16 mouse cellular contexts compared by ENCODE assay signal in the genomic region with DNA sequence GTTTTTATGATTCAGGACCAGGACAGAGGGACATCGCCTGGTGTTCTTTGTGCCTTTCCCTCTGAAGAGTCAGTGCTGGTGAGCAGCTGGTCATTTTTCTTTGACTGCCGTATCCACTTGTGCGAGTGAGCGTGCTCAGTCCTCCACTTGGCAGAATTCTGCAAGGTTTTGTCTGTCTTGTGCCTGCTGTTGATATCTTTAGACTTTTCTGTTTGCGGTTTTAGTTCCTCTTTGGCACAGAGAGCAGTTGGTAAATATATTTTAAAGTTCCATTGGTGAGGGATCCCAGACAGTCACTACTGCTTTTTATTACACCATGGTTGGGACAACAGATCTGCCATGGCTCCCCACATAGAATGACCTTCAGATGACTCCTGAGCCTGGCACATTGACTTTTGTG. TPM values are rescaled to one million over a fixed set of nuclear protein-coding genes. Genes with fewer than 3 reads are reported as not detected.
A peak's percentile ranks its signal among the peaks of the same experiment; 100 is the strongest.
DNase-seq lines count a peak whose midpoint lies in the region; ATAC-seq and TF ChIP-seq lines count a peak whose summit lies in the region.
"Had no signal": no experiment of that assay in that cellular context is flagged by ENCODE, and none has a peak within 500 bp of the region (broad histone marks: within the 10 kb centered on the region; RNA-seq: fewer than 3 reads in every experiment).

No protein-coding gene starts in this region.

- DNase-seq in gastrocnemius, adult 2 months = no peak
- DNase-seq in gastrocnemius, adult 8-10 months (ENCODE audit: low spot score in 2 of 2) = no peak
- DNase-seq in lung, postnatal 36 days = peak; percentile 21
- DNase-seq in lung, adult 18-20 months = no peak
- DNase-seq in natural killer cell, adult 2 months (ENCODE audit: low spot score in 2 of 2) = no peak
- no peak for DNase-seq in embryo, embryonic 10 days (ENCODE audit: low spot score)
- DNase-seq: adrenal gland, postnatal 10 days; cerebellum, postnatal 25 days; gastrocnemius, postnatal 10 days; kidney, adult 2 months; kidney, postnatal 36 days had no signal

- no peak overlapping the region for H3K4me3 ChIP-seq in gastrocnemius, adult 2 months
- H3K4me3 ChIP-seq: forebrain, embryonic 15.5 days; limb, embryonic 13.5 days had no signal

- peak overlapping the region; percentile 41 for H3K27ac ChIP-seq in gastrocnemius, adult 2 months
- H3K27ac ChIP-seq: forebrain, embryonic 15.5 days; limb, embryonic 13.5 days had no signal

- no peak for TF ChIP-seq CTCF in gastrocnemius, adult 2 months (IDR thresholded peaks at IDR 0.05)

- peak; percentile 63 to 77 for ATAC-seq in hematopoietic stem cell, adult 5-6 weeks (replicated peaks in 1 of 2; ENCODE audit: insufficient read depth in 1 of 2, low FRiP score in 2 of 2, low TSS enrichment in 1 of 2, low read depth in 1 of 2, poor library complexity in 2 of 2, severe bottlenecking in 2 of 2)
- ATAC-seq in megakaryocyte-erythroid progenitor cell, adult 5-6 weeks (replicated peaks; ENCODE audit: low FRiP score, low TSS enrichment, poor library complexity, severe bottlenecking) = peak; percentile 32
- ATAC-seq: forebrain, embryonic 15.5 days; hindbrain, embryonic 16.5 days had no signal

- intact Hi-C loops in gastrocnemius, adult 2 months (cut with DNase I) = no loop called here

RNA-seq across cellular contexts. Expression of gene Ramp1, which starts 7.7 kb away (rescaled TPM):
- total RNA-seq in gastrocnemius, adult 2 months (2021) = 10 to 100 TPM; 19.0 to 29.3 TPM
- total RNA-seq in gastrocnemius, adult 8-10 months (2022) = 10 to 100 TPM; 10.7 to 19.5 (median 15.8) TPM
- 138 and 151 TPM in 2 replicates for total RNA-seq in hematopoietic stem cell, adult 5-6 weeks (2017)
- total RNA-seq in megakaryocyte-erythroid progenitor cell, adult 5-6 weeks (2014; fragmentation: Nextera tagmentation) = 18.7 and 24.7 TPM in 2 replicates
- total RNA-seq in megakaryocyte-erythroid progenitor cell, adult 5-6 weeks (2017) = 28.4 and 48.3 TPM in 2 replicates

RNA-seq across cellular contexts. Expression of gene Rbm44, which starts 42.4 kb away (rescaled TPM):
- total RNA-seq in gastrocnemius, adult 2 months (2021) = not detected
- not detected for total RNA-seq in gastrocnemius, adult 8-10 months (2022)
- 5.6 and 10.2 TPM in 2 replicates for total RNA-seq in hematopoietic stem cell, adult 5-6 weeks (2017)
- 3.8 and 9.0 TPM in 2 replicates for total RNA-seq in megakaryocyte-erythroid progenitor cell, adult 5-6 weeks (2014; fragmentation: Nextera tagmentation)
- 5.6 and 11.7 TPM in 2 replicates for total RNA-seq in megakaryocyte-erythroid progenitor cell, adult 5-6 weeks (2017)
